Mouse (Mus musculus) ES-E14 (cell line): ENCODE results near the gene Eya2. TPM values are rescaled to one million over a fixed set of nuclear protein-coding genes. Genes with fewer than 3 reads are reported as not detected.

Experiments used
- DNase-seq: peaks from one replicate; pipeline ENCODE4 v3.0.0-alpha.2; 2013; ENCODE audit warnings: low read depth, low spot score
- H3K27ac ChIP-seq: 2 replicates; pipeline ENCODE4 v1.5.1; 2012; ENCODE audit warnings: low read depth, mild to moderate bottlenecking, low read length, moderate library complexity, mixed read lengths; ENCODE audit not compliant: poor library complexity, insufficient read depth, severe bottlenecking
- H3K36me3 ChIP-seq: 2 replicates; pipeline ENCODE4 v1.6.1; 2012; ENCODE audit warnings: mild to moderate bottlenecking, low read length, moderate library complexity, mixed read lengths; ENCODE audit not compliant: control insufficient read depth, poor library complexity, insufficient read depth, severe bottlenecking
- H3K4me1 ChIP-seq, 2 experiments: fragments of 150-350 bp in 1 of 2; sonication (generic) in 1 of 2; 2 replicates each; pipeline ENCODE4 v1.6.1; 2012; ENCODE audit warnings: low read length in 2 of 2, mild to moderate bottlenecking in 1 of 2, mixed read lengths in 1 of 2; ENCODE audit not compliant: control insufficient read depth in 2 of 2, insufficient read depth in 2 of 2, poor library complexity in 1 of 2
- H3K4me3 ChIP-seq, 2 experiments: fragments of 150-350 bp in 1 of 2; sonication (generic) in 1 of 2; 2 replicates each; pipeline ENCODE4 v1.5.1; 2012; ENCODE audit warnings: low read length in 2 of 2, low read depth in 1 of 2, mild to moderate bottlenecking in 1 of 2, mixed read lengths in 1 of 2; ENCODE audit not compliant: insufficient read depth in 1 of 2, poor library complexity in 1 of 2, severe bottlenecking in 1 of 2
- H3K9ac ChIP-seq: 2 replicates; pipeline ENCODE4 v1.6.1; 2012; ENCODE audit warnings: low read depth, mild to moderate bottlenecking, low read length, mixed read lengths; ENCODE audit not compliant: poor library complexity, insufficient read depth, severe bottlenecking
- H3K9me3 ChIP-seq: fragments of 150-350 bp; sonication (generic); 2 replicates; pipeline ENCODE4 v1.6.1; 2012; ENCODE audit warnings: low read depth, mild to moderate bottlenecking, low read length; ENCODE audit not compliant: control insufficient read depth, insufficient read depth
- CHD2 ChIP-seq: IDR thresholded peaks from 2 replicates; pipeline ENCODE4 v1.6.1; 2014; ENCODE audit warnings: mild to moderate bottlenecking, low read depth, low read length, inconsistent platforms
- HCFC1 ChIP-seq: IDR thresholded peaks from 2 replicates; pipeline ENCODE4 v1.6.1; 2012; ENCODE audit warnings: low read length, inconsistent platforms, borderline replicate concordance; ENCODE audit not compliant: insufficient read depth
- MAFK ChIP-seq: IDR thresholded peaks from 2 replicates; pipeline ENCODE4 v1.6.1; 2014; ENCODE audit warnings: mild to moderate bottlenecking, low read depth, low read length, inconsistent platforms; ENCODE audit not compliant: insufficient read depth
- ZC3H11A ChIP-seq: IDR thresholded peaks from 2 replicates; pipeline ENCODE4 v1.6.1; 2012; ENCODE audit warnings: low read depth, mild to moderate bottlenecking, inconsistent platforms, low read length, borderline replicate concordance
- ZNF384 ChIP-seq: IDR thresholded peaks from 2 replicates; pipeline ENCODE4 v1.6.1; 2012; ENCODE audit warnings: low read depth, low read length, inconsistent platforms
- in situ Hi-C, 2 experiments: fragments of 600-800 bp; cut with MboI; formaldehyde crosslinking; loops; one replicate each; pipeline ENCODE4 v1.15.1; 2025; ENCODE audit warnings: low sequenced_read_pairs in 2 of 2, inconsistent platforms in 1 of 2; ENCODE audit not compliant: unreplicated experiment in 2 of 2
- total RNA-seq: library from RNA; depleted of rRNA; stranded (reverse); fragments of 300-350 nt; gene quantifications from 2 replicates; pipeline ENCODE4 v1.2.3, GENCODE M21; 2012

Eya2 gene
- total RNA-seq, 1 experiment = 0.40 TPM

- H3K4me3 ChIP-seq = no peak overlapping the region
- peaks cover 0 to 4% of the 10 kb centered on the region in 2 experiments; a peak in 1 of 4 replicates for H3K4me1 ChIP-seq
- no peaks in the 10 kb centered on the region for H3K9me3 ChIP-seq
- in situ Hi-C loops = no loop called here
- no peak for DNase-seq
- H3K9ac ChIP-seq = no peak overlapping the region
- no peaks in the 10 kb centered on the region for H3K36me3 ChIP-seq
- no peak overlapping the region for H3K27ac ChIP-seq
- TF ChIP-seq CHD2 = no peak
Measured at GRCm38 (mm10) chr2:165656541-165656940, 61.7 kb downstream of the Eya2 start.

- H3K4me1 ChIP-seq = peaks cover 0 to 4% of the 10 kb centered on the region in 2 experiments; a peak in 1 of 4 replicates
- in situ Hi-C loops = no loop called here
Measured at GRCm38 (mm10) chr2:165656956-165657355, 62.1 kb downstream of the Eya2 start.

GRCm38 (mm10) chr2:165659552-165659951, 64.7 kb downstream of the Eya2 start:
- Histone ChIP-seq H3K36me3 (no peaks in the 10 kb centered on the region), H3K27ac (no peak overlapping the region), H3K4me1 (0 out of 4 replicates have a peak, but pooled peaks cover 0 to 2% of the 10 kb centered on the region in 2 experiments), H3K9ac (no peak overlapping the region), H3K4me3 (no peak overlapping the region), H3K9me3 (no peaks in the 10 kb centered on the region)
- DNase-seq = no peak
- in situ Hi-C loops = no loop called here
- TF ChIP-seq MAFK = no peak
- TF ChIP-seq ZNF384 = no peak
- no peak for TF ChIP-seq CHD2
- no peak for TF ChIP-seq ZC3H11A
- TF ChIP-seq HCFC1 = no peak

More at GRCm38 (mm10) chr2:165656956-165657355, 62.1 kb downstream of the Eya2 start:
- no peaks in the 10 kb centered on the region for H3K36me3 ChIP-seq
- H3K9ac ChIP-seq = no peak overlapping the region
- no peak overlapping the region for H3K4me3 ChIP-seq
- DNase-seq = no peak
- no peaks in the 10 kb centered on the region for H3K9me3 ChIP-seq
- no peak overlapping the region for H3K27ac ChIP-seq
- no peak for TF ChIP-seq CHD2
- no peak for TF ChIP-seq ZC3H11A
- TF ChIP-seq HCFC1 = no peak
- no peak for TF ChIP-seq MAFK
- no peak for TF ChIP-seq ZNF384

GRCm38 (mm10) chr2:165663266-165663665, 68.4 kb downstream of the Eya2 start:
- in situ Hi-C loops = no loop called here
- DNase-seq = no peak
- H3K36me3 ChIP-seq = no peaks in the 10 kb centered on the region
- no peak overlapping the region for H3K9ac ChIP-seq
- H3K4me3 ChIP-seq = no peak overlapping the region
- H3K9me3 ChIP-seq = no peaks in the 10 kb centered on the region
- H3K4me1 ChIP-seq = 0 out of 4 replicates have a peak, but pooled peaks cover 0 to 2% of the 10 kb centered on the region in 2 experiments
- TF ChIP-seq CHD2 (no peak), ZC3H11A (no peak), MAFK (no peak), HCFC1 (no peak), ZNF384 (no peak)
- no peak overlapping the region; the same call in 1 of the 2 replicates for H3K27ac ChIP-seq

- in situ Hi-C loops = no loop called here
- H3K9ac ChIP-seq = no peak overlapping the region
- no peak for DNase-seq
- H3K4me3 ChIP-seq = no peak overlapping the region
- TF ChIP-seq CHD2 (no peak), ZC3H11A (no peak), MAFK (no peak), ZNF384 (no peak), HCFC1 (no peak)
- H3K9me3 ChIP-seq = no peaks in the 10 kb centered on the region
- H3K36me3 ChIP-seq = no peaks in the 10 kb centered on the region
- no peak overlapping the region for H3K27ac ChIP-seq
- H3K4me1 ChIP-seq = 0 out of 4 replicates have a peak, but pooled peaks cover 0 to 2% of the 10 kb centered on the region in 2 experiments
Measured at GRCm38 (mm10) chr2:165664648-165665047, 69.8 kb downstream of the Eya2 start.
